Mouse (Mus musculus) myocyte (in vitro differentiated cells): Measurements from ENCODE around the gene Spock1. TPM values are rescaled to one million over a fixed set of nuclear protein-coding genes. Genes with fewer than 3 reads are reported as not detected.

ENCODE experiments used
- H3K27me3 ChIP-seq: one replicate; pipeline ENCODE4 v1.6.1; 2011; ENCODE audit not compliant: control insufficient read depth, insufficient read depth, insufficient read length
- H3K36me3 ChIP-seq: one replicate; pipeline ENCODE4 v1.6.1; 2011; ENCODE audit not compliant: control insufficient read depth, insufficient read depth
- H3K4me2 ChIP-seq: one replicate; pipeline ENCODE4 v1.6.1; 2011; ENCODE audit warnings: low read depth, control low read depth
- H3K4me3 ChIP-seq: one replicate; pipeline ENCODE4 v1.5.1; 2011; ENCODE audit warnings: mild to moderate bottlenecking, control low read depth, moderate library complexity
- H3K79me2 ChIP-seq: one replicate; pipeline ENCODE4 v1.6.1; 2011; ENCODE audit not compliant: control insufficient read depth, insufficient read depth
- H3ac ChIP-seq: one replicate; pipeline ENCODE4 v1.6.1; 2011; ENCODE audit not compliant: control insufficient read depth, insufficient read length
- CEBPB ChIP-seq: IDR thresholded peaks from 2 replicates; pipeline ENCODE4 v1.6.1; 2011; ENCODE audit warnings: mild to moderate bottlenecking, moderate library complexity; ENCODE audit not compliant: poor library complexity, insufficient read depth, severe bottlenecking
- E2F4 ChIP-seq: IDR thresholded peaks from one replicate; pipeline ENCODE4 v1.6.1; 2011; ENCODE audit warnings: mild to moderate bottlenecking, control low read depth, moderate library complexity; ENCODE audit not compliant: insufficient read depth
- MAX ChIP-seq: IDR thresholded peaks from one replicate; pipeline ENCODE4 v1.6.1; 2011; ENCODE audit warnings: low read depth, mild to moderate bottlenecking, control low read depth
- MYOD1 ChIP-seq, 3 experiments: IDR thresholded peaks; one replicate each; pipeline ENCODE4 v1.6.1; 2011; ENCODE audit warnings: control low read depth in 2 of 3, low read depth in 2 of 3, mild to moderate bottlenecking in 2 of 3, moderate library complexity in 1 of 3; ENCODE audit not compliant: insufficient read length in 2 of 3, control insufficient read depth in 1 of 3
- MYOG ChIP-seq, 3 experiments: IDR thresholded peaks; one replicate each; pipeline ENCODE4 v1.6.1; 2011; ENCODE audit warnings: control low read depth in 2 of 3, low read depth in 2 of 3, mild to moderate bottlenecking in 2 of 3; ENCODE audit not compliant: insufficient read length in 2 of 3, control insufficient read depth in 1 of 3, insufficient read depth in 1 of 3
- POLR2A ChIP-seq: IDR thresholded peaks from one replicate; pipeline ENCODE4 v1.6.1; 2011; ENCODE audit warnings: low read depth, mild to moderate bottlenecking, control low read depth, moderate library complexity; ENCODE audit not compliant: insufficient read length
- POLR2AphosphoS2 ChIP-seq: IDR thresholded peaks from one replicate; pipeline ENCODE4 v1.6.1; 2011; ENCODE audit warnings: low read depth, control low read depth; ENCODE audit not compliant: insufficient read length
- REST ChIP-seq: IDR thresholded peaks from one replicate; pipeline ENCODE4 v1.6.1; 2011; ENCODE audit warnings: mild to moderate bottlenecking, control low read depth, moderate library complexity; ENCODE audit not compliant: insufficient read depth, insufficient read length
- SRF ChIP-seq: IDR thresholded peaks from one replicate; pipeline ENCODE4 v1.6.1; 2011; ENCODE audit warnings: low read depth; ENCODE audit not compliant: control insufficient read depth, insufficient read length
- TCF12 ChIP-seq: IDR thresholded peaks from one replicate; pipeline ENCODE4 v1.6.1; 2011; ENCODE audit warnings: mild to moderate bottlenecking, control low read depth; ENCODE audit not compliant: poor library complexity, insufficient read depth, severe bottlenecking
- TCF3 ChIP-seq: IDR thresholded peaks from one replicate; pipeline ENCODE4 v1.6.1; 2011; ENCODE audit warnings: low read depth, control low read depth; ENCODE audit not compliant: insufficient read length
- USF1 ChIP-seq: IDR thresholded peaks from one replicate; pipeline ENCODE4 v1.6.1; 2011; ENCODE audit warnings: low read depth, mild to moderate bottlenecking, control low read depth, moderate library complexity
- polyA plus RNA-seq: library from polyadenylated mRNA; unstranded; fragments of >200 nt; fragmentation: generic; extraction: Trizol; gene quantifications from one replicate; pipeline ENCODE4 v1.2.1, GENCODE M21; 2012; ENCODE audit warnings: missing spikeins

The Spock1 gene
- polyA plus RNA-seq, 1 experiment: 0.19 TPM

- no peak overlapping the region for H3ac ChIP-seq
- H3K79me2 ChIP-seq: no peaks in the 10 kb centered on the region
- TF ChIP-seq MYOG (IDR thresholded peaks at IDR 0.05; ENCODE audit: control insufficient read depth in 1 of 3, insufficient read depth in 1 of 3, insufficient read length in 2 of 3, low read depth in 2 of 3) (no peak), REST (no peak), POLR2AphosphoS2 (no peak), E2F4 (no peak), POLR2A (no peak), TCF3 (no peak), TCF12 (no peak), SRF (no peak), CEBPB (no peak), MYOD1 (IDR thresholded peaks at IDR 0.05; ENCODE audit: control insufficient read depth in 1 of 3, insufficient read length in 2 of 3, low read depth in 2 of 3) (no peak), MAX (no peak)
- H3K4me2 ChIP-seq: no peak overlapping the region
- H3K4me3 ChIP-seq: no peak overlapping the region
- H3K36me3 ChIP-seq: no peaks in the 10 kb centered on the region
- no peaks in the 10 kb centered on the region for H3K27me3 ChIP-seq
Observed at GRCm38 (mm10) chr13:57919947-57920346, 11.8 kb upstream of the Spock1 start.

DNA sequence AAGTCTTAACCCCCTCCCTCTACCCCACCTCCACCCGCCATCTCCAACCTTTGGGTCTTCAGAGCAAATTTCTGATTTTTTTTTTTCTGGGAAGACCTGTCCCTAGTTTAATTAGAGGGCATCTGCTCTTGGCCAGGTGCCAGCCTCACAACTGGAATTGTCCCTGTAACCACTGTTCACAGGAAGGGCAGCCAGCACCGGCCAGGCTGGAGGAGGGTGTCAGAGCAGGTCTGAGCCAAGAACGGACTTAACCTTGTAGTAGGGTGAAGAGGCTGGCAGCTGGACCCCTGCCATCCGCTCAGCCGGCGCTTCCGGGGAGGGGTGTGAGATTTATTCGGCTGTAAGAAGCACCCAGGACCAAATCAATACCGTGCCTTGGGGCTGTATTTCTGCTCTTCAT is 3.0 kb upstream of the Spock1 start:
- H3K36me3 ChIP-seq: no peaks in the 10 kb centered on the region
- H3K4me2 ChIP-seq: no peak overlapping the region
- no peak overlapping the region for H3K4me3 ChIP-seq
- no peaks in the 10 kb centered on the region for H3K79me2 ChIP-seq
- TF ChIP-seq POLR2A: no peak
- no peak for TF ChIP-seq MAX
- TF ChIP-seq POLR2AphosphoS2: no peak
- no peak for TF ChIP-seq SRF
- no peak for TF ChIP-seq USF1
- no peak for TF ChIP-seq TCF12
- TF ChIP-seq MYOD1 (IDR thresholded peaks at IDR 0.05; ENCODE audit: control insufficient read depth in 1 of 3, insufficient read length in 2 of 3, low read depth in 2 of 3): no peak
- no peak for TF ChIP-seq CEBPB
- no peak for TF ChIP-seq REST
- TF ChIP-seq MYOG (IDR thresholded peaks at IDR 0.05; ENCODE audit: control insufficient read depth in 1 of 3, insufficient read depth in 1 of 3, insufficient read length in 2 of 3, low read depth in 2 of 3): no peak
- TF ChIP-seq TCF3: no peak
- TF ChIP-seq E2F4: no peak
- H3K27me3 ChIP-seq: no peaks in the 10 kb centered on the region
- no peak overlapping the region for H3ac ChIP-seq

GRCm38 (mm10) chr13:57907428-57908265 is 485 bp downstream of the Spock1 start:
- no peaks in the 10 kb centered on the region for H3K27me3 ChIP-seq
- H3K4me3 ChIP-seq: no peak overlapping the region
- no peaks in the 10 kb centered on the region for H3K36me3 ChIP-seq
- no peak overlapping the region for H3K4me2 ChIP-seq
- TF ChIP-seq TCF3 (no peak), MYOD1 (IDR thresholded peaks at IDR 0.05; ENCODE audit: control insufficient read depth in 1 of 3, insufficient read length in 2 of 3, low read depth in 2 of 3) (no peak), TCF12 (no peak), REST (no peak), POLR2A (no peak), MAX (no peak), CEBPB (no peak), E2F4 (no peak), USF1 (no peak), MYOG (IDR thresholded peaks at IDR 0.05; ENCODE audit: control insufficient read depth in 1 of 3, insufficient read depth in 1 of 3, insufficient read length in 2 of 3, low read depth in 2 of 3) (no peak), SRF (no peak), POLR2AphosphoS2 (no peak)
- H3K79me2 ChIP-seq: no peaks in the 10 kb centered on the region
- no peak overlapping the region for H3ac ChIP-seq

DNA sequence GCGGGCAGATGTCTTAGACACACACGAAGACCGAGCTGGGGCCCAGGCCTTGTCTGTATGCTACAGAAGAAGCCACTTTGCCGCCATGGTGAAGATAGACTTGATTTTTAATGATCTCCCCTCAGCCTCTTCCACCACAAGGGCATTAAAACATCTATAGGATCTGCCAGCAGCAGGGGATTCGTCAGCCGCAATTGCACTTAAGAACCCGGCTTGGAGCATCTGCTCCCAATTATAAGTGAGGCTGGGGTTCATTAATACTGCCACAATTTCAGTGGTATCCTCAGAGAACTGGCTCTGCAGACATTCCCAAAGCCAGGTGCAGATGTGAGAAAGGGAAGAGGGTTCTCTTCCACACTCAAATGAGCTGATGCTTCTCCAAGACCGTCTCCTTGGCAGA is 13.5 kb downstream of the Spock1 start:
- Histone ChIP-seq H3K4me3 (no peak overlapping the region), H3K36me3 (no peaks in the 10 kb centered on the region), H3ac (no peak overlapping the region), H3K79me2 (no peaks in the 10 kb centered on the region), H3K4me2 (no peak overlapping the region), H3K27me3 (no peaks in the 10 kb centered on the region)
- no peak for TF ChIP-seq MYOD1 (IDR thresholded peaks at IDR 0.05; ENCODE audit: control insufficient read depth in 1 of 3, insufficient read length in 2 of 3, low read depth in 2 of 3)
- no peak for TF ChIP-seq POLR2AphosphoS2
- TF ChIP-seq SRF: no peak
- TF ChIP-seq TCF3: no peak
- TF ChIP-seq REST: no peak
- TF ChIP-seq CEBPB: no peak
